Mouse (Mus musculus): ENCODE results near the gene Pcdh15. TPM values are rescaled to one million over a fixed set of nuclear protein-coding genes. Genes with fewer than 3 reads are reported as not detected.

Pcdh15 gene
- 0.31 and 0.68 TPM in 2 replicates for polyA plus RNA-seq (2016; fragmentation: Nextera tagmentation; extraction: Ambion mirVana)

DNA sequence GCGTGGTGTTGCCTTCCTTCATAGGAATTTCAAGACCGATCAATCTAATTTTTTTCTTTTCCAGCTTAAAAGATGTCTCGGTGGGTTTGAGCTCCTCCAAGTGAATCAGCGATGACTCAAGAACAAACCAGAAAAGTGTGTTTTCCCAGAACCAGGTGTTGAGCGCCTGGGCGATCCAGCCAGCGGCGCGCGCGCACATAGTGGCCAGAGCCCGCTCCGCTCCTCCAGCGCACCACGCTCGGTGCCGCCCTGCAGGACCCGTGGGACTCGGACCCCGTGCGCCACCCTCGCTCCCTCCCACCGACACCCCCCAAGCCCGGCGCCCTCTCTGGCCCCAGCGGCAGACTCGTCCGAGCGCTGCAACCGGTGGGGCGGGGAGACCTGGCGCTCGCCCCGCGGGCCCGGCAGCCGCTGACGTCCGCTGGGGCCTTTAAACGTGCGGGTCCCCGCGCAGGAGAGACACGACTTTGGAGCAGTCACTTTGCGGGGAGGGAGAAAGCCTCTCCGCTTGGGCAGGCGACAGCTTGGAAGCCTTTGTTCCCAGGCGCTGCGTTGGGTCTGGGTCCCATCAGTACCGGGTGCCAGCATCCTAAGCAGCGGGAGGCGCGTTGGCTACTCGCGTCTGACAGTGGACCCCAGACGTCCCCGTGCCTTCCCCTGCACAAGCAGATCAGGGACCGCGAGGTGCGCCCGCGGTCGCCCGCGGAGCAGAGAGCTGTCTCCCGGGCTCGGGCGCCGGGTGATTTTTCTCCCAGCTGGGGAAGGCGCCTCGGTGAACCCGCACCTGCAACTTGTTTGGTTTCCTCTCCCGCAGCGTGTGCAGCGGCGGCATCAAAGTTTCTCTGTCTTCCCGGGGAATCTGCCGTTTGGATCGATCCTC is at the start of gene Pcdh15:
Gene Pcdh15, plus strand, starts transcription at position 377 of the 880 bp plus-strand sequence.
- WGBS = under 1% methylated on average over 79 of the region's 79 CpGs
- Histone ChIP-seq H3K4me3 (peak within 1 kb of the TSS; percentile 73), H3K9me3 (replicated peaks) (no peaks in the 10 kb centered on the region), H3K27me3 (ENCODE audit: low read depth, poor library complexity, severe bottlenecking) (peaks cover 68% of the 10 kb centered on the region), H3K4me1 (peaks cover 37% of the 10 kb centered on the region), H3K36me3 (no peaks in the 10 kb centered on the region), H3K27ac (replicated peaks) (peak within 1 kb of the TSS; percentile 74)
- peak; percentile 64 for DNase-seq (ENCODE audit: low spot score)

DNA sequence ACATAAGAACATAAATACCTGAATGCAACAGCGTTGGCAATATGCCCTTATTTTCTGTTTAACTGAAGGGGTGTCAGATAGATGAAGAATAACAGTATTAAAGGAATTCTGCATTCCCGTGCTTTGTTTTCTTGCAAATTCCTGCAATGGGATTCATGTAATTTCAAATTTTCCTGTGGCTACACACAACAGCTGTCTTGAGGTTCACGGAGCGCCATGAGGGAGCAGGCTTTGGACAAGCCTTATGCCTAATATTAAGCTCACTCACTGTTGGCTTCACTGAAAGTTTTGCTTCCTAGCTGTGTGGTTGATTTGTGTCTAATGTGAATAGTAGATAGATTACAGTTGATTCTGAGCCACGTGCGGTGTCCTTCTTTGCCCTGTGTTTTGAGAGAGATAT is 47.1 kb upstream of the Pcdh15 start:
- no peaks in the 10 kb centered on the region for H3K9me3 ChIP-seq (replicated peaks)
- no peaks in the 10 kb centered on the region for H3K4me1 ChIP-seq
- no peaks in the 10 kb centered on the region for H3K36me3 ChIP-seq
- no peaks in the 10 kb centered on the region for H3K27me3 ChIP-seq (ENCODE audit: low read depth, poor library complexity, severe bottlenecking)
- no peak overlapping the region for H3K27ac ChIP-seq (replicated peaks)
- no peak overlapping the region for H3K4me3 ChIP-seq
- DNase-seq (ENCODE audit: low spot score) = no peak
- WGBS = 90% methylated on average over 6 of the region's 6 CpGs

DNA sequence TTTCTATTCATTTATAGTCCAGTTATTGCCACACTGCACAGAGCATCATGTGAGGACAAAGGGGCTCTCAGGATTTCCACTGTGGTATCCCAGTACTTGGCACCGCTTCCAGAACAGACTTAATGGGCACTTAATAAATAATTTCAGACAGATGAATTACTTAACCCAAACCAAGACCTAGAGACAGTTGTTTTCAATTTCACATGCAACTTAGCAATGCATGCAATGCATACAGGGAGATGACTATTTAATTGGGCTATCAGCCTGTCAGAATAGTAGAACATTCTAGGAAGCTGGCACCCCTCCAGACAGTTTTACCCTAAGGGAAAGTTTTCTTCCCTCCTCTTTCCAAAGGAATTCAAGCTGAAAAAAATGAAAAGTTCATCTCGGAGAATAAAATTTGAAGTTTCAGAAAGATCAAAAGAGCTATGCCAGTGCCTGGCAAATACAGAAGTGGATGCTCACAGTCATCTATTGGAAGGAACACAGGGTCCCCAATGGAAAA is 39.4 kb upstream of the Pcdh15 start:
- no peaks in the 10 kb centered on the region for H3K4me1 ChIP-seq

DNA sequence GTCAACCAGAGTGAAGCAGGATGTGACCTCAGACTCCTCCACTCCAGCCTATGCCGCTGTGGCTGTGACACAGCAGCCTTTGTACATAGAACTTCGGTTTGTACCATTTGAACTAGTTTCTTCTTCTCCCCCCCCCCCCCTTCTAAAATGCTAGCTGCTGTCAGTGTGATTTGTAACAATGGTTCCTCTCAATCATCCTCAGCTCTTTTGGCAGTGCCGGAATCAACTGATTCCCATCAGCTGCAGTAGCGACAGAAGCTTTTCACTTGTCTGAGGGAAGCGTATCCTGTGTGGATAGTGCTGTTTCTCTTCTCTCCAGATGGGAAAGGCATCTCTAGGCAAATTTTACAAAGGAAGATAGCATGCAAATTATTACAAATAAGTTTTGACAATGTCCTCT is 12.4 kb upstream of the Pcdh15 start:
- Histone ChIP-seq H3K36me3 (no peaks in the 10 kb centered on the region), H3K27ac (replicated peaks) (no peak overlapping the region), H3K4me3 (no peak overlapping the region), H3K9me3 (replicated peaks) (no peaks in the 10 kb centered on the region), H3K27me3 (ENCODE audit: low read depth, poor library complexity, severe bottlenecking) (no peaks in the 10 kb centered on the region), H3K4me1 (no peaks in the 10 kb centered on the region)
- 79% methylated on average over 5 of the region's 5 CpGs for WGBS
- DNase-seq (ENCODE audit: low spot score) = no peak

More for the DNA sequence above, 39.4 kb upstream of the Pcdh15 start:
- H3K27me3 ChIP-seq (ENCODE audit: low read depth, poor library complexity, severe bottlenecking) = no peaks in the 10 kb centered on the region
- no peaks in the 10 kb centered on the region for H3K36me3 ChIP-seq
- no peak overlapping the region for H3K27ac ChIP-seq (replicated peaks)
- WGBS = 90% methylated on average over 2 of the region's 2 CpGs
- DNase-seq (ENCODE audit: low spot score) = no peak
- H3K4me3 ChIP-seq = no peak overlapping the region
- no peaks in the 10 kb centered on the region for H3K9me3 ChIP-seq (replicated peaks)

DNA sequence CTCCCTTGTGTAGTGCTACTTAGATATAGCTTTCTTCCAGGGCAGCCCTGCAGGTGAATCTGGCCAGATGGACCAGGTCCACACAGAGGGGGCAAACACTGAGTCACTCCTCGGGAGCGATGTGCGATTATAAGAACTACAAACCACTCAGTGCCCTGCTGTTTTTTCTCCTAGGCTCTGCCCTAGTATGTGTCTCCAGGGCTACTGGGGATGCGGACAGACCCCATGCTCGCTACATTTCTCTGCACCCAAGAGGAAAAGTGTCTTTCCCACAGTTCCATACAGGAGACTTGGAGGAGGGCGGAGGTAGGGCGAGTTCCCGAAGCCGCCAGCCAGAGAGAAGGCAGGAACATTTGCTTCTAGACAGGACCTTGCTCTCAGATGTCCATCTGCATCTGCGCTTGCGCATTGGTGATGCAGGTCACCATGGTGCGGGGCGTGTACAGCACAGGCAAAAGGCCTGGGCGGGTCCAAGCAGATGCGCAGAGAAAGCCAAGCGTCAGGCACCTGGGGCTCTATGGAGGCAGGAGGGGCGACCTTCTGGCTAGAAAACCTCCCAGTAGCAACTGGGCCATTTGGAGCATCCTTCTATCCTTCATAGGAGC is 2.5 kb upstream of the Pcdh15 start:
- 0% methylated on average over 17 of the region's 17 CpGs for WGBS
- Histone ChIP-seq H3K36me3 (no peaks in the 10 kb centered on the region), H3K9me3 (replicated peaks) (no peaks in the 10 kb centered on the region), H3K27ac (replicated peaks) (peak overlapping the region; percentile 30; the same call in 1 of the 2 replicates), H3K4me3 (peak overlapping the region; percentile 61), H3K4me1 (peaks cover 37% of the 10 kb centered on the region), H3K27me3 (ENCODE audit: low read depth, poor library complexity, severe bottlenecking) (peaks cover 61% of the 10 kb centered on the region)
- DNase-seq (ENCODE audit: low spot score) = peak; percentile 72

DNA sequence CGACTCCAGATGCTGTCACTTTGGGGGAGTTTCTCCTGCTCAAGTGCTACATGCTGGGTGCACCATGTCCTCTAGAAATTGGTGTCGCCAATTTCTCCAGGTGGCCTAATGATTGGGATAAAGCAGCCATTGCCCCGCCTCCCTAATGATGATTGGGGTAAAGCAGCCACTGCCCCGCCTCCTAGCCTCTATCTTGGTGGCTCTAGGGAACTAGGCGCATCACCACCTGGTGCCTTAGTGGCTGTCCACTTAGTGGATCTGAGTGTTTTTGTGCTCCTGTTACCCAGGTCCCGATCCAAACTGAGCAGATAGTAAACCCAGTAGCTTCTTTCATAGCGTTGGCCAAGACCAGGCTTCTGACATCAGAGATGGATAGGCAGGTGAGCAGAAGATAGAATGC is 2.0 kb upstream of the Pcdh15 start:
- Histone ChIP-seq H3K4me3 (peak overlapping the region; percentile 61), H3K4me1 (peaks cover 37% of the 10 kb centered on the region), H3K27me3 (ENCODE audit: low read depth, poor library complexity, severe bottlenecking) (peaks cover 66% of the 10 kb centered on the region), H3K27ac (replicated peaks) (no peak overlapping the region), H3K36me3 (no peaks in the 10 kb centered on the region), H3K9me3 (replicated peaks) (no peaks in the 10 kb centered on the region)
- no peak for DNase-seq (ENCODE audit: low spot score)
- 4% methylated on average over 7 of the region's 7 CpGs for WGBS

DNA sequence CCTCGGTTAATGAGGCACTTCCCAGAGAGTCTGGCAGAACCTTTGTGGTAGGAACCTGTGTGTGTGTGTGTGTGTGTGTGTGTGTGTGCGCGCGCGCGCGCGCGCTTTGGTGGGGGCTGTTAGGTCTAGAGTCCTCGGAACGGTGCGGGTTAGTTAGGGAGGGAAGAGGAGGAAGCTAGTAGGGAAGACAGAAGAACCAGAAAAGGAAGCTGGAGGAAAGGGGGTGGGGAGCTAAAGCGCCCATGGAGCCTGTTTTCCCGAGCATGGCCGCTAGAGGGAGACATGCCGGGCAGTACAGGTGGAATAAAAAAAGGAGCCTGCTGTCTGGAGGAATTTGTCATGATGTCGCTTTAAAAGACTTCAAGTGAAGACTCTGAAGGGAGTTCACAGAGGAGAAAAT is 1.2 kb upstream of the Pcdh15 start:
- under 1% methylated on average over 17 of the region's 17 CpGs for WGBS
- H3K4me1 ChIP-seq = peaks cover 37% of the 10 kb centered on the region
- H3K9me3 ChIP-seq (replicated peaks) = no peaks in the 10 kb centered on the region
- peaks cover 68% of the 10 kb centered on the region for H3K27me3 ChIP-seq (ENCODE audit: low read depth, poor library complexity, severe bottlenecking)
- DNase-seq (ENCODE audit: low spot score) = peak; percentile 81
- H3K27ac ChIP-seq (replicated peaks) = no peak overlapping the region
- H3K36me3 ChIP-seq = no peaks in the 10 kb centered on the region
- peak overlapping the region; percentile 32 for H3K4me3 ChIP-seq

DNA sequence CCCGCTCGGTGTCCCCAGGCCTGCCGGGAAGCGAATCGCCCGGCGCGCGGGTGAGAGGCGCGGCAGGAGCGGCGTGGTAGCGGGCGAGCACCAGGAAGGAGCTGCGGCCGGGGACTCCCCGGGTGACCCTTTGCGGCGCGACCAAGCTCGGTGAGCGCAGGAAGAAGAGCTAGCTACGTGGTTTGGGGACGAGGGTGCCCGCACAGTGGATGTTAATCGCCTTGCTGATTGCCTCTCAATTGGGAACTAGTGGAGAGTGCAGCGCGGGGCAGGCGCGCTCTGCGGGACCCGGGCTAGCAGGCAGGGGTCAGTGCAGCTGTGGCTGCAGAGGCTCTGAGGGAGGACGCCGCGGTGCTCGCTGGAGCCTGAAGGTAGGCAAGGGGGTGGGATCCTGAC is 702 bp downstream of the Pcdh15 start:
- WGBS = under 1% methylated on average over 37 of the region's 37 CpGs
- Histone ChIP-seq H3K36me3 (no peaks in the 10 kb centered on the region), H3K4me3 (peak overlapping the region; percentile 73), H3K4me1 (peaks cover 37% of the 10 kb centered on the region), H3K27ac (replicated peaks) (peak overlapping the region; percentile 74), H3K9me3 (replicated peaks) (no peaks in the 10 kb centered on the region), H3K27me3 (ENCODE audit: low read depth, poor library complexity, severe bottlenecking) (peaks cover 68% of the 10 kb centered on the region)
- peak; percentile 69 for DNase-seq (ENCODE audit: low spot score)

DNA sequence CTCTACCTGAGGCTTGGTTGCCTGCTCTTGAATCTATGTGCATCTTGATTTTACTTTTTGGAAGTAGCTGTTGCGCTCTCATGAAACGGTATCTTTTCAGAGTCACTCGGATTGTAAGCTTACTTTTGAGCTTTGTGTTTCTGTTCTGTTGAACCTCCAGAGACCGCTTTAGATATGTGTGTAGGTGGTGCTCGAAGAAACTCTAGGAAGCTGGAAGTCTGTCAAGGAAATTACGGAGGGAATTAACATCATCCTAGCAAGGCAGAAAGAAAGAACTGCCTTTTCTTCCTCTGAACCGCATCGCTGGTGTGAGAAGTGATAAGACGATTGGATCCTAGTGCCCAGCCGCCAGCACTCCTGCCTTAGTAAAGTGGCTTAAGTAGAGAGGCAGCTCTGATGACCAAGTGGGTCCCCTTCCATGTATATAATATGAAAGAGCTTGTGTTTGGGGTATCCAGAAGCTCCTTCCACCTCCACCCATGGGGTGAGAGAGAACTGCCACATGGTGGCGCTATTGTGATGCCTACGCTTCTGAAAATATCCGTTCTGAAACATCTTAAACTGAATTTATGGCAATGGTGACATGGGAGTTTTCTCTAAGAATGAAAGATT is 4.3 kb downstream of the Pcdh15 start:
- Histone ChIP-seq H3K4me1 (peaks cover 16% of the 10 kb centered on the region), H3K27me3 (ENCODE audit: low read depth, poor library complexity, severe bottlenecking) (peaks cover 39% of the 10 kb centered on the region), H3K27ac (replicated peaks) (no peak overlapping the region), H3K36me3 (no peaks in the 10 kb centered on the region), H3K9me3 (replicated peaks) (no peaks in the 10 kb centered on the region), H3K4me3 (no peak overlapping the region)
- no peak for DNase-seq (ENCODE audit: low spot score)
- WGBS = 77% methylated on average over 13 of the region's 13 CpGs

DNA sequence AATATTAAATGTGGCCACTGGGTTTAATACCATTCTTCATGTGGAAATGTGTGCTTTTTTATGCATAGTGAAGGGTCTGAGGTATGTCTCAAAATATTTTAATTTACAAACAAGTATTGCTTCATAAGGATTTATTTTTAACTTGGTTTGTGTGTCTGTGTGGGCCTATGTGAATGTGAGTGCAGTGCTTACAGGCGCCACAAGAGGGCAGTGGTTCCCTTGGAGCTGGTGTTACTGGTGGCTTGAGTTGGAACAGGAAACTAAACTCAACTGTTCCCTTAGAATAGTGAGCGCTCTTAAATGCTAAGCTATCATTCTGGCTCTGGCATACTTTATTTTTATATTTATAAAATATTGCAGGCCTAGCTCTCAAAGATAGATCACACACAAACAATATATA is 6.8 kb downstream of the Pcdh15 start:
- Histone ChIP-seq H3K27ac (replicated peaks) (no peak overlapping the region), H3K36me3 (no peaks in the 10 kb centered on the region), H3K4me3 (no peak overlapping the region), H3K9me3 (replicated peaks) (no peaks in the 10 kb centered on the region), H3K27me3 (ENCODE audit: low read depth, poor library complexity, severe bottlenecking) (peaks cover 15% of the 10 kb centered on the region), H3K4me1 (no peaks in the 10 kb centered on the region)
- WGBS = 46% methylated on average over 2 of the region's 2 CpGs
- DNase-seq (ENCODE audit: low spot score) = peak; percentile 53

DNA sequence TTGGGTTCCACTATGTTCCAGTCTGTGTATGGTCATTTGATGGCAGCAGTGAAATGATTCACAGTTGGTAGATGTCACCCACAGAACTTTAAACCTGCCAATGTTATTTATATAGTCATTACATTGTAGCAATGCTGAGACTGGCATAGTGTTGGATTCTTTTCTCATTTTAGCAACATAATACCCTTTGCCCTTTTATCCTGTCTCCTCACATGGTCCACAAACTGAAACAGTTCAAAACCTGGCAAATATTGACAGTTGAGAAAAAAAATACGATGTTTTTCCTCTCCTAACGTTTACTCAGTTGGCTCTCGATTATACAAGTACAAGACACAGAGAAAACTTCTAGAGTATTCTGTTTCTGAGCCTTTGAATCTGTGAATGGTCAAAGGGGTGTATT is 38.8 kb downstream of the Pcdh15 start:
- Histone ChIP-seq H3K27ac (replicated peaks) (no peak overlapping the region), H3K9me3 (replicated peaks) (no peaks in the 10 kb centered on the region), H3K27me3 (ENCODE audit: low read depth, poor library complexity, severe bottlenecking) (no peaks in the 10 kb centered on the region), H3K4me3 (no peak overlapping the region), H3K36me3 (no peaks in the 10 kb centered on the region), H3K4me1 (no peaks in the 10 kb centered on the region)
- DNase-seq (ENCODE audit: low spot score) = no peak
- 85% methylated on average over 3 of the region's 3 CpGs for WGBS

DNA sequence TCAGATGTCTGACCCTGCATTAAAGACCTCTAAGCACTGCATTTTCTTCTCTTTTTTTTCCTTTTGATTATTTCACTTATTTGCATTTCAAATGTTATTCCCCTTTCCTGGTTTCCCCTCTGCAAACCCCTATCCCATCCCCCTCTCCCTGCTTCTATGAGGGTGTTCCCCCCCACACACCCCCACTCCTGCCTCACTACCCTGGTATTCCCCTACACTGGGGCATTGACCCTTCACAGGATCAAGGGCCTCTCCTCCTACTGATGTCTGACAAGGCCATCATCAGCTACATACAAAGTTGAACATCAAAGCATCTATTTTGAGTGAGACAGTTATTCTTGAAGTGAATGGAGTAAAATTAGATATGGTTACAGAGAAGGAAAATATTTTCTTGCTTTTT is 48.4 kb downstream of the Pcdh15 start:
- no peak for DNase-seq (ENCODE audit: low spot score)

More for the DNA sequence above, 48.4 kb downstream of the Pcdh15 start:
- Histone ChIP-seq H3K4me1 (peaks cover 4% of the 10 kb centered on the region; the same call in 1 of the 2 replicates), H3K9me3 (replicated peaks) (no peaks in the 10 kb centered on the region), H3K27me3 (ENCODE audit: low read depth, poor library complexity, severe bottlenecking) (no peaks in the 10 kb centered on the region), H3K36me3 (no peaks in the 10 kb centered on the region), H3K4me3 (no peak overlapping the region), H3K27ac (replicated peaks) (no peak overlapping the region)

Measured in midbrain, embryonic 10.5 days (tissue).